Mouse (Mus musculus) heart, postnatal 0 days (tissue): ENCODE results near the gene Gfod2. TPM values are rescaled to one million over a fixed set of nuclear protein-coding genes. Genes with fewer than 3 reads are reported as not detected.

Source experiments
- ATAC-seq: fragments of 200-750 bp; cut with Nextera tagmentation; 2 replicates; pipeline ENCODE4 v1.8.0; 2017; ENCODE audit warnings: low read depth, moderate number of reproducible peaks, moderate library complexity; ENCODE audit not compliant: insufficient read depth
- DNase-seq: peaks from one replicate; pipeline ENCODE4 v3.0.0-alpha.2; 2016; ENCODE audit warnings: low spot score
- H3K27ac ChIP-seq: fragments of 300-500 bp; sonication (generic); 2 replicates; pipeline ENCODE4 v1.5.1; 2014; ENCODE audit warnings: low read depth, mild to moderate bottlenecking
- H3K27me3 ChIP-seq: fragments of 300-500 bp; sonication (generic); 2 replicates; pipeline ENCODE4 v1.6.1; 2014; ENCODE audit warnings: low read length, mixed read lengths; ENCODE audit not compliant: control insufficient read depth, insufficient read depth
- H3K36me3 ChIP-seq: fragments of 300-500 bp; sonication (generic); replicated peaks from 2 replicates; pipeline ENCODE4 v1.6.1; 2014; ENCODE audit warnings: low read length, mixed read lengths; ENCODE audit not compliant: control insufficient read depth, insufficient read depth
- H3K4me1 ChIP-seq: fragments of 300-500 bp; sonication (generic); 2 replicates; pipeline ENCODE4 v1.6.1; 2014; ENCODE audit warnings: antibody characterized with exemption; ENCODE audit not compliant: control insufficient read depth, insufficient read depth
- H3K4me2 ChIP-seq: fragments of 300-500 bp; sonication (generic); 2 replicates; pipeline ENCODE4 v1.6.1; 2014; ENCODE audit warnings: low read depth, mild to moderate bottlenecking, low read length, moderate library complexity
- H3K4me3 ChIP-seq: fragments of 300-500 bp; sonication (generic); 2 replicates; pipeline ENCODE4 v1.5.1; 2014; ENCODE audit warnings: low read depth, low read length
- H3K9ac ChIP-seq: fragments of 300-500 bp; sonication (generic); replicated peaks from 2 replicates; pipeline ENCODE4 v1.6.1; 2014; ENCODE audit warnings: low read depth, low read length, mixed read lengths
- H3K9me3 ChIP-seq: fragments of 300-500 bp; sonication (generic); replicated peaks from 2 replicates; pipeline ENCODE4 v1.6.1; 2016; ENCODE audit warnings: low read length; ENCODE audit not compliant: control insufficient read depth
- CTCF ChIP-seq: IDR thresholded peaks from 2 replicates; pipeline ENCODE4 v1.5.1; 2016; ENCODE audit warnings: antibody characterized with exemption, control low read depth, low read depth
- EP300 ChIP-seq: IDR thresholded peaks from 2 replicates; pipeline ENCODE4 v1.6.1; 2016; ENCODE audit warnings: antibody characterized with exemption, low read depth
- WGBS: fragments of 180-500 bp; shearing (Covaris S2); extraction: QIAGEN DNeasy Blood & Tissue Kit; methylation state at CpG from one replicate; pipeline ENCODE4 v1.1.7; 2014; 5-methylcytosine and 5-hydroxymethylcytosine counted together
- polyA plus RNA-seq: library from polyadenylated mRNA; unstranded; fragments of >200 nt; fragmentation: Nextera tagmentation; extraction: Ambion mirVana; gene quantifications from 2 replicates; pipeline ENCODE4 v1.2.1, GENCODE M21; 2015
- total RNA-seq: library from RNA; depleted of rRNA; stranded (reverse); fragments of >200 nt; gene quantifications from 2 replicates; pipeline ENCODE4 v1.2.3, GENCODE M21; 2014; ENCODE audit warnings: low replicate concordance

Gene Gfod2
- total and polyA plus RNA-seq, 2 experiments from 2014 or later: 5.8 to 6.6 TPM

DNA sequence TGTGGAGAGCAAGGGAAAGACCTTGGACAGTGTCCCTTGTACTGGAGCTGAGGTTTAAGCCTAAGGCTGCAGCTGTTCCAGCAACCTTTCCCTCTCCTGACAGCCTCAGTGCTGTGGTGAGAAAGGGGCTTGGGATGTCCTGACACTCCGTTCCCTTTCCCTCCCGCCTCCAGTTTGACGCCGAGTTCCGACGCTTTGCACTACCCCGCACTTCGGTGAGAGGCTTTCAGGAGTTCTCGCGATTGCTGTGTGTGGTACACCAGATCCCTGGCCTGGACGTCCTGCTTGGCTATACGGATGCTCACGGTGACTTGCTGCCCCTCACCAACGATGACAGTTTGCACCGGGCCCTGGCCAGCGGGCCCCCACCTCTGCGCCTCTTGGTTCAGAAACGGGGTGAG lies 56.5 kb downstream of the Gfod2 start:
- H3K4me3 ChIP-seq: peak overlapping the region; percentile 79
- H3K4me1 ChIP-seq: peaks cover 12% of the 10 kb centered on the region; the same call in 1 of the 2 replicates
- peak overlapping the region; percentile 87 for H3K4me2 ChIP-seq
- H3K27ac ChIP-seq: peak overlapping the region; percentile 33; the same call in 1 of the 2 replicates
- no peak for ATAC-seq
- no peak for DNase-seq
- no peaks in the 10 kb centered on the region for H3K27me3 ChIP-seq
- H3K36me3 ChIP-seq: peaks cover 20% of the 10 kb centered on the region
- TF ChIP-seq CTCF (no peak), EP300 (no peak)
- WGBS: 41% methylated on average over 18 of the region's 18 CpGs
- no peaks in the 10 kb centered on the region for H3K9me3 ChIP-seq
- H3K9ac ChIP-seq: no peak overlapping the region

DNA sequence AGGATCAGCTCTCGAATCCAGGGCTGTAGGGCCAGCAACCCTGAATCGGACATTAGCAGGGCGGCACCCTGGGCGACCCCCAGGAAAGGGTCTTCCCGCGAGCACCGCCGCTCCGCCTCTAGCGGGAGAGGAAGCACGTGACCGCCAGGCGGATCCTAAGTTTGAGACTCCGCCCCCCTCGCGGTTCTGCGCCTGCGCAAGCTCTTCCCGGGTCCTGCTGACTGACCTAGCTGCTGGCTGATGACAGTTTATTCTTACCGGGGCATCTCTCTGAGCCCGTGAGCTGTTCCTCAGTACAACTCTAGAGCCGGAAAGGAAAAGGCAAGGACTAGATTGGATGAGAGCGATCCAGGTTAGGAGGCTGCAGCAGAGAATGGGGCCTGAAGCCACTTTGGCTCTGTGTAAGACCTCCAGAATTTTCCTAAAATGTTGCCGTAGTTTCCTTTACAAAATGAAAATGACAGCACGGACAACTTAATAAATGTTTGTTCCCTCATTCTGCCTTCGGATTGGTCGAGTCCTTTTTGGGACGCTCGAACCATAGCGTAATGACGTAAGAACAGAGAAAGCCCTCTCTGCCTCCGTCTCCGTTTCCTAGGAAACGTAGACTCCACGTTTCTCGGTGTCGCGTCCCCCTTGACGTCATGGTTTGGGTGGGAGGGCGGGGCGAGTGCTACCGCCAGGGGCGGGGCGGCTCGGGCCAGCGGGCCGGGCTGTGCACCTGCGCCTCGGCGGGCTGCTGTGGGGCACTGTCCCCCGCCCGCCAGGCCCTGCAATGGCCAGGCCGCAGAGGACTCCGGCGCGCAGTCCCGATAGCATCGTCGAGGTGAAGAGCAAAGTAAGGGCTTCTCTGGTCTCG lies 57.3 kb downstream of the Gfod2 start, which contains the start of the genes Acd and Pard6a:
Gene Acd (minus strand): TSS at position 137 of the 859 bp plus-strand sequence.
Gene Pard6a (plus strand): TSS at position 183 of the 859 bp plus-strand sequence.
- Histone ChIP-seq H3K27ac (peak within 1 kb of the TSS; percentile 86), H3K4me3 (peak within 1 kb of the TSS; percentile 79), H3K4me1 (peaks cover 7% of the 10 kb centered on the region; the same call in 1 of the 2 replicates), H3K36me3 (peaks cover 24% of the 10 kb centered on the region), H3K4me2 (peak within 1 kb of the TSS; percentile 87), H3K9ac (peak within 1 kb of the TSS; percentile 67), H3K9me3 (no peaks in the 10 kb centered on the region), H3K27me3 (no peaks in the 10 kb centered on the region)
- TF ChIP-seq CTCF: no peak
- TF ChIP-seq EP300: no peak
- peak; percentile 90 for DNase-seq
- ATAC-seq: peak; percentile 87
- under 1% methylated on average over 60 of the region's 60 CpGs for WGBS

DNA sequence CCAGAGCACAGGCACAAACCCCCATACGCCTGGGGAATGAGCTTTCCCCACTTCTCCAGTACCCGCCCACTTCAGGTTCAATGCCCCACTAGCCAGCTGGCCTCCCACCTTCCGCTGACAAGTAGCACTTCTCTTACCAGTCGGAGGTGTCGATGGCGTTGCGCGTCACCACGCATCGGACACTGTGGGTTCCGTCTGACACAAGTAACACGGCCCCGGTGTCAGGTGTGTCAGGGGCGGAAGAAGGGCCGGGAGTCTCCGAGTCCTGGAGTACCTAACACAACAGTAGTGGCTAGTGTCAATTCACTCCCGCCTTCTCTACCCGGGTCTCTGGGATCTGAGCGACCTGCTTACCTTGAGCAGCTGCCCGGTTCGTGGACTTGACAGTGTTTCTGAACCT lies 57.9 kb downstream of the Gfod2 start:
- DNase-seq (peak; percentile 34), ATAC-seq (peak; percentile 35)
- H3K27ac ChIP-seq: peak overlapping the region; percentile 86
- peak overlapping the region; percentile 87 for H3K4me2 ChIP-seq
- H3K27me3 ChIP-seq: 0 out of 2 replicates have a peak, but pooled peaks cover 1% of the 10 kb centered on the region
- H3K36me3 ChIP-seq: peaks cover 24% of the 10 kb centered on the region
- WGBS: under 1% methylated on average over 21 of the region's 21 CpGs
- no peaks in the 10 kb centered on the region for H3K9me3 ChIP-seq
- H3K4me1 ChIP-seq: peaks cover 7% of the 10 kb centered on the region; the same call in 1 of the 2 replicates
- H3K9ac ChIP-seq: peak overlapping the region; percentile 67
- peak overlapping the region; percentile 79 for H3K4me3 ChIP-seq
- TF ChIP-seq CTCF (no peak), EP300 (no peak)

DNA sequence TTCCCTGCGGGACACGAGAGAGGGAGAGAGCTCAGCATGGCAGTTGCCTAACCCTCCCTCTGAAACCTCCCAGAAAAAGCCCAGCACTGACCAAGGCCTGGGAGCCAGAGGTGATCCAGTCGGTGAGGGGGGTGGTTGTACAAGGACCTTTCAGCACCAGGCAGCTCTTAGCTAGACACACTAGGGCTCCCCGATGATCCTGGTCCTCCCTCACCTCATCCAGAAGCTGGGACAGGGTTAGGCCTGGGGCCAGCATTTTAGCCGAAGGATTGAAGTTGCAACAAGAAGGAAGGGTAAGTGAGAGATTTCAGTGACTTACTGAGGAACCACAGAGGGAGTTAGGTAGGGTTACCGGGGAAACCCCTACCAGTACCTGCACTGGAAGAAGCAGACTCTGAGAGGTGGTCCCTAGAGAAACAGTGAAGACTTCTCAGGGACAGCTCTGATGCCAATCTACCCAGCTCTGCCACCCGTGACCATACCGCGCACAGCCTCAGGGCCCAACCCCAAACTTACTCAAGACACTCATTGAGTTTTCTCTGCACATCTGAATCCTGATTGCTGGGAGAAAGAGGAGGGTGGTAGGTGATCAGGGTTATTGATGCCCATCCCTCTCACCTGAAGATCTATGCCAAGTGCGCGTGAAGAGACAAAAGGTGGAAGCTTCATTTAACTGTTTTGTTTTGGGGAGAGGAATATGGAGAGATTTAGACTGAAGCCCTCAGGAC lies 58.8 kb downstream of the Gfod2 start:
- H3K9ac ChIP-seq: peak overlapping the region; percentile 67; the same call in 1 of the 2 replicates
- H3K4me1 ChIP-seq: peaks cover 7% of the 10 kb centered on the region; the same call in 1 of the 2 replicates
- TF ChIP-seq CTCF (no peak), EP300 (no peak)
- H3K4me3 ChIP-seq: no peak overlapping the region
- H3K36me3 ChIP-seq: peaks cover 24% of the 10 kb centered on the region
- H3K27me3 ChIP-seq: peaks cover 8% of the 10 kb centered on the region; the same call in 1 of the 2 replicates
- H3K9me3 ChIP-seq: no peaks in the 10 kb centered on the region
- H3K27ac ChIP-seq: no peak overlapping the region
- 89% methylated on average over 11 of the region's 11 CpGs for WGBS
- peak overlapping the region; percentile 87 for H3K4me2 ChIP-seq
- DNase-seq (no peak), ATAC-seq (no peak)

DNA sequence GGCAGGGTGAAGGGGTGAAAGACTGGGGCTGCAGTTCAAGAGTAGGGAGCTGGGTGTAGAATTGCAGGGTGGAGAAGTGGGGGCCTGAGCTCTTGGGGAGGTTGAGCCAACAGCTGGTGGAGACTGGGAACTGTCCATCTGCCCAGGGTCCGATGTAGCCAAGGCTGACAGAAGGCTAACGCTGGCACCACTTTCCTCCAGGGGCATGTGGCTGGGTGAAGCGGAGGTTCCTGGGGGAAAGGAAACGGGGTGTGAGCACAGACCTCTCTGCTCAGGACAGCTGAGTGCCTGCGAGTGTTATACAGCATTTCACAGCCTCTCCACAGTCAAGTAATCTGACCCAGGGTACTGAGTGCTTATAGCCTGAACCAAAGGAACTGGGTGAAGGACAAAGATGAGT lies 59.7 kb downstream of the Gfod2 start:
- no peak for DNase-seq
- H3K27me3 ChIP-seq: peaks cover 15% of the 10 kb centered on the region; the same call in 1 of the 2 replicates
- no peak for ATAC-seq
- no peak overlapping the region for H3K9ac ChIP-seq
- H3K4me3 ChIP-seq: no peak overlapping the region
- TF ChIP-seq CTCF (no peak), EP300 (no peak)
- H3K36me3 ChIP-seq: peaks cover 24% of the 10 kb centered on the region
- H3K4me1 ChIP-seq: peaks cover 12% of the 10 kb centered on the region
- no peaks in the 10 kb centered on the region for H3K9me3 ChIP-seq
- no peak overlapping the region for H3K27ac ChIP-seq
- 89% methylated on average over 5 of the region's 5 CpGs for WGBS
- H3K4me2 ChIP-seq: no peak overlapping the region
